Mouse (Mus musculus): ENCODE results near the gene Pgghg. TPM values are rescaled to one million over a fixed set of nuclear protein-coding genes. Genes with fewer than 3 reads are reported as not detected.

The Pgghg gene
- polyA plus RNA-seq, 2 experiments: 26.7 to 52.8 TPM

- H3K9me3 ChIP-seq (ENCODE audit: control insufficient read depth, low read length): no peaks in the 10 kb centered on the region
- H3K4me2 ChIP-seq (replicated peaks; ENCODE audit: low read depth, low read length, severe bottlenecking): no peak overlapping the region
- H3K9ac ChIP-seq (ENCODE audit: low read depth, low read length, severe bottlenecking): no peak overlapping the region
- no peaks in the 10 kb centered on the region for H3K36me3 ChIP-seq (ENCODE audit: control insufficient read depth, insufficient read depth, low read length)
- WGBS: 38% methylated on average over 5 of the region's 5 CpGs
- ATAC-seq (ENCODE audit: low FRiP score, low read depth) (no peak), DNase-seq (ENCODE audit: low spot score) (no peak)
- TF ChIP-seq POLR2A (IDR thresholded peaks at IDR 0.05; ENCODE audit: borderline replicate concordance, extremely low read depth, insufficient read depth, insufficient read length): no peak
- H3K27me3 ChIP-seq (ENCODE audit: control insufficient read depth, insufficient read depth, low read length): no peaks in the 10 kb centered on the region
- peaks cover 8% of the 10 kb centered on the region for H3K4me1 ChIP-seq (ENCODE audit: control insufficient read depth, insufficient read depth, low read length)
- no peak overlapping the region for H3K27ac ChIP-seq (replicated peaks; ENCODE audit: low read depth, low read length)
- H3K4me3 ChIP-seq (replicated peaks; ENCODE audit: low read length): no peak overlapping the region
Observed at GRCm38 (mm10) chr7:140990622-140991021, 49.4 kb downstream of the Pgghg start.

- H3K27me3 ChIP-seq (ENCODE audit: control insufficient read depth, insufficient read depth, low read length): no peaks in the 10 kb centered on the region
- ATAC-seq (ENCODE audit: low FRiP score, low read depth): no peak
- H3K4me3 ChIP-seq (replicated peaks; ENCODE audit: low read length): no peak overlapping the region
- TF ChIP-seq POLR2A (IDR thresholded peaks at IDR 0.05; ENCODE audit: borderline replicate concordance, extremely low read depth, insufficient read depth, insufficient read length): no peak
- H3K9me3 ChIP-seq (ENCODE audit: control insufficient read depth, low read length): no peaks in the 10 kb centered on the region
- H3K9ac ChIP-seq (ENCODE audit: low read depth, low read length, severe bottlenecking): no peak overlapping the region
- no peaks in the 10 kb centered on the region for H3K36me3 ChIP-seq (ENCODE audit: control insufficient read depth, insufficient read depth, low read length)
- DNase-seq (ENCODE audit: low spot score): no peak
- 89% methylated on average over 14 of the region's 14 CpGs for WGBS
- no peak overlapping the region for H3K27ac ChIP-seq (replicated peaks; ENCODE audit: low read depth, low read length)
- peaks cover 8% of the 10 kb centered on the region for H3K4me1 ChIP-seq (ENCODE audit: control insufficient read depth, insufficient read depth, low read length)
- no peak overlapping the region for H3K4me2 ChIP-seq (replicated peaks; ENCODE audit: low read depth, low read length, severe bottlenecking)
Observed at GRCm38 (mm10) chr7:140991117-140991689, 50.0 kb downstream of the Pgghg start.

Other genes with a start within 250 kb of the Pgghg start
- gene Olfr541, start 244.1 kb upstream of the Pgghg start, polyA plus RNA-seq (2012; rRNA removed): not detected in 2 replicates
- gene Olfr541, start 244.1 kb upstream of the Pgghg start, polyA plus RNA-seq (2014; fragmentation: Nextera tagmentation; extraction: Ambion mirVana): not detected in 2 replicates
- gene Cyp2e1, start 177.7 kb upstream of the Pgghg start, polyA plus RNA-seq (2012; rRNA removed): 0.05 and 0.12 TPM in 2 replicates
- not detected in 2 replicates for gene Cyp2e1, start 177.7 kb upstream of the Pgghg start, polyA plus RNA-seq (2014; fragmentation: Nextera tagmentation; extraction: Ambion mirVana)
- gene Syce1, start 153.5 kb upstream of the Pgghg start, polyA plus RNA-seq (2012; rRNA removed): 0.39 and 0.55 TPM in 2 replicates
- 0.54 and 0.66 TPM in 2 replicates for gene Syce1, start 153.5 kb upstream of the Pgghg start, polyA plus RNA-seq (2014; fragmentation: Nextera tagmentation; extraction: Ambion mirVana)
- 0.83 and 0.93 TPM in 2 replicates for gene Zfp941, start 119.2 kb upstream of the Pgghg start, polyA plus RNA-seq (2012; rRNA removed)
- gene Zfp941, start 119.2 kb upstream of the Pgghg start, polyA plus RNA-seq (2014; fragmentation: Nextera tagmentation; extraction: Ambion mirVana): 1.3 and 1.5 TPM in 2 replicates
- gene Urah, start 106.4 kb upstream of the Pgghg start, polyA plus RNA-seq (2012; rRNA removed): 1.2 and 2.5 TPM in 2 replicates
- 6.2 and 9.0 TPM in 2 replicates for gene Urah, start 106.4 kb upstream of the Pgghg start, polyA plus RNA-seq (2014; fragmentation: Nextera tagmentation; extraction: Ambion mirVana)
- not detected in 2 replicates for gene Scgb1c1, start 95.8 kb upstream of the Pgghg start, polyA plus RNA-seq (2012; rRNA removed)
- not detected in 2 replicates for gene Scgb1c1, start 95.8 kb upstream of the Pgghg start, polyA plus RNA-seq (2014; fragmentation: Nextera tagmentation; extraction: Ambion mirVana)
- 0.04 TPM in 2 replicates for gene Odf3, start 93.6 kb upstream of the Pgghg start, polyA plus RNA-seq (2012; rRNA removed)
- gene Odf3, start 93.6 kb upstream of the Pgghg start, polyA plus RNA-seq (2014; fragmentation: Nextera tagmentation; extraction: Ambion mirVana): not detected in 2 replicates
- gene Gm45785, start 85.1 kb upstream of the Pgghg start, polyA plus RNA-seq (2012; rRNA removed): 0.12 TPM in 1 of 2 replicates, not detected in the other
- gene Gm45785, start 85.1 kb upstream of the Pgghg start, polyA plus RNA-seq (2014; fragmentation: Nextera tagmentation; extraction: Ambion mirVana): not detected in 2 replicates
- 70.3 and 82.0 TPM in 2 replicates for gene Ric8a, start 84.4 kb upstream of the Pgghg start, polyA plus RNA-seq (2012; rRNA removed)
- gene Ric8a, start 84.4 kb upstream of the Pgghg start, polyA plus RNA-seq (2014; fragmentation: Nextera tagmentation; extraction: Ambion mirVana): 74.0 and 78.9 TPM in 2 replicates
- gene Bet1l, start 83.8 kb upstream of the Pgghg start, polyA plus RNA-seq (2012; rRNA removed): 45.0 and 48.2 TPM in 2 replicates
- 75.1 and 92.8 TPM in 2 replicates for gene Bet1l, start 83.8 kb upstream of the Pgghg start, polyA plus RNA-seq (2014; fragmentation: Nextera tagmentation; extraction: Ambion mirVana)
- gene Psmd13, start 59.4 kb upstream of the Pgghg start, polyA plus RNA-seq (2012; rRNA removed): 98.9 and 113 TPM in 2 replicates
- gene Psmd13, start 59.4 kb upstream of the Pgghg start, polyA plus RNA-seq (2014; fragmentation: Nextera tagmentation; extraction: Ambion mirVana): 133 TPM in 2 replicates
- gene Sirt3, start 59.1 kb upstream of the Pgghg start, polyA plus RNA-seq (2012; rRNA removed): 28.3 and 33.1 TPM in 2 replicates
- 20.1 and 22.3 TPM in 2 replicates for gene Sirt3, start 59.1 kb upstream of the Pgghg start, polyA plus RNA-seq (2014; fragmentation: Nextera tagmentation; extraction: Ambion mirVana)
- gene Cox8b, start 40.9 kb upstream of the Pgghg start, polyA plus RNA-seq (2012; rRNA removed): 14.2 and 14.5 TPM in 2 replicates
- gene Cox8b, start 40.9 kb upstream of the Pgghg start, polyA plus RNA-seq (2014; fragmentation: Nextera tagmentation; extraction: Ambion mirVana): 17.2 and 32.5 TPM in 2 replicates
- 0.05 TPM in 2 replicates for gene Nlrp6, start 20.5 kb upstream of the Pgghg start, polyA plus RNA-seq (2012; rRNA removed)
- gene Nlrp6, start 20.5 kb upstream of the Pgghg start, polyA plus RNA-seq (2014; fragmentation: Nextera tagmentation; extraction: Ambion mirVana): 0.08 TPM in 1 of 2 replicates, not detected in the other
- gene Ifitm5, start 8.9 kb downstream of the Pgghg start, polyA plus RNA-seq (2012; rRNA removed): 30.9 and 34.4 TPM in 2 replicates
- 32.3 and 44.3 TPM in 2 replicates for gene Ifitm5, start 8.9 kb downstream of the Pgghg start, polyA plus RNA-seq (2014; fragmentation: Nextera tagmentation; extraction: Ambion mirVana)
- gene Gm45717, start 14.5 kb downstream of the Pgghg start, polyA plus RNA-seq (2012; rRNA removed): not detected in 2 replicates
- gene Gm45717, start 14.5 kb downstream of the Pgghg start, polyA plus RNA-seq (2014; fragmentation: Nextera tagmentation; extraction: Ambion mirVana): not detected in 2 replicates
- 1,234 and 1,466 TPM in 2 replicates for gene Ifitm2, start 14.6 kb downstream of the Pgghg start, polyA plus RNA-seq (2012; rRNA removed)
- 1,822 and 1,827 TPM in 2 replicates for gene Ifitm2, start 14.6 kb downstream of the Pgghg start, polyA plus RNA-seq (2014; fragmentation: Nextera tagmentation; extraction: Ambion mirVana)
- 68.1 and 115 TPM in 2 replicates for gene Ifitm1, start 25.8 kb downstream of the Pgghg start, polyA plus RNA-seq (2012; rRNA removed)
- gene Ifitm1, start 25.8 kb downstream of the Pgghg start, polyA plus RNA-seq (2014; fragmentation: Nextera tagmentation; extraction: Ambion mirVana): 55.4 and 66.7 TPM in 2 replicates
- 85.6 and 91.3 TPM in 2 replicates for gene Ifitm3, start 69.4 kb downstream of the Pgghg start, polyA plus RNA-seq (2012; rRNA removed)
- 184 and 201 TPM in 2 replicates for gene Ifitm3, start 69.4 kb downstream of the Pgghg start, polyA plus RNA-seq (2014; fragmentation: Nextera tagmentation; extraction: Ambion mirVana)
- 1.3 and 1.8 TPM in 2 replicates for gene Ifitm6, start 76.5 kb downstream of the Pgghg start, polyA plus RNA-seq (2012; rRNA removed)
- 1.2 and 1.7 TPM in 2 replicates for gene Ifitm6, start 76.5 kb downstream of the Pgghg start, polyA plus RNA-seq (2014; fragmentation: Nextera tagmentation; extraction: Ambion mirVana)
- gene Gm17387, start 87.7 kb downstream of the Pgghg start, polyA plus RNA-seq (2012; rRNA removed): not detected in 2 replicates
- gene Gm17387, start 87.7 kb downstream of the Pgghg start, polyA plus RNA-seq (2014; fragmentation: Nextera tagmentation; extraction: Ambion mirVana): not detected in 2 replicates
- 46.5 and 53.7 TPM in 2 replicates for gene B4galnt4, start 119.7 kb downstream of the Pgghg start, polyA plus RNA-seq (2012; rRNA removed)
- 12.3 and 17.1 TPM in 2 replicates for gene B4galnt4, start 119.7 kb downstream of the Pgghg start, polyA plus RNA-seq (2014; fragmentation: Nextera tagmentation; extraction: Ambion mirVana)
- 37.6 and 38.8 TPM in 2 replicates for gene Pkp3, start 136.8 kb downstream of the Pgghg start, polyA plus RNA-seq (2012; rRNA removed)
- 62.4 and 65.9 TPM in 2 replicates for gene Pkp3, start 136.8 kb downstream of the Pgghg start, polyA plus RNA-seq (2014; fragmentation: Nextera tagmentation; extraction: Ambion mirVana)
- gene Sigirr, start 159.2 kb downstream of the Pgghg start, polyA plus RNA-seq (2012; rRNA removed): 2.5 and 3.1 TPM in 2 replicates
- gene Sigirr, start 159.2 kb downstream of the Pgghg start, polyA plus RNA-seq (2014; fragmentation: Nextera tagmentation; extraction: Ambion mirVana): 2.7 and 4.0 TPM in 2 replicates
- 6.3 and 8.0 TPM in 2 replicates for gene Ano9, start 176.4 kb downstream of the Pgghg start, polyA plus RNA-seq (2012; rRNA removed)
- 3.6 and 4.3 TPM in 2 replicates for gene Ano9, start 176.4 kb downstream of the Pgghg start, polyA plus RNA-seq (2014; fragmentation: Nextera tagmentation; extraction: Ambion mirVana)
- 49.2 and 61.0 TPM in 2 replicates for gene Ptdss2, start 181.0 kb downstream of the Pgghg start, polyA plus RNA-seq (2012; rRNA removed)
- 67.8 and 68.6 TPM in 2 replicates for gene Ptdss2, start 181.0 kb downstream of the Pgghg start, polyA plus RNA-seq (2014; fragmentation: Nextera tagmentation; extraction: Ambion mirVana)
- 92.3 and 105 TPM in 2 replicates for gene Rnh1, start 231.5 kb downstream of the Pgghg start, polyA plus RNA-seq (2012; rRNA removed)
- 190 and 216 TPM in 2 replicates for gene Rnh1, start 231.5 kb downstream of the Pgghg start, polyA plus RNA-seq (2014; fragmentation: Nextera tagmentation; extraction: Ambion mirVana)

Data from limb, embryonic 14.5 days (tissue).